Mouse (Mus musculus) embryo, embryonic 10.5 days (tissue): ENCODE measurements around the gene Lcn2.

Experiments
- DNase-seq: peaks from one replicate; pipeline ENCODE4 v3.0.0-alpha.2; 2015; ENCODE audit warnings: low spot score

Gene Lcn2

DNA sequence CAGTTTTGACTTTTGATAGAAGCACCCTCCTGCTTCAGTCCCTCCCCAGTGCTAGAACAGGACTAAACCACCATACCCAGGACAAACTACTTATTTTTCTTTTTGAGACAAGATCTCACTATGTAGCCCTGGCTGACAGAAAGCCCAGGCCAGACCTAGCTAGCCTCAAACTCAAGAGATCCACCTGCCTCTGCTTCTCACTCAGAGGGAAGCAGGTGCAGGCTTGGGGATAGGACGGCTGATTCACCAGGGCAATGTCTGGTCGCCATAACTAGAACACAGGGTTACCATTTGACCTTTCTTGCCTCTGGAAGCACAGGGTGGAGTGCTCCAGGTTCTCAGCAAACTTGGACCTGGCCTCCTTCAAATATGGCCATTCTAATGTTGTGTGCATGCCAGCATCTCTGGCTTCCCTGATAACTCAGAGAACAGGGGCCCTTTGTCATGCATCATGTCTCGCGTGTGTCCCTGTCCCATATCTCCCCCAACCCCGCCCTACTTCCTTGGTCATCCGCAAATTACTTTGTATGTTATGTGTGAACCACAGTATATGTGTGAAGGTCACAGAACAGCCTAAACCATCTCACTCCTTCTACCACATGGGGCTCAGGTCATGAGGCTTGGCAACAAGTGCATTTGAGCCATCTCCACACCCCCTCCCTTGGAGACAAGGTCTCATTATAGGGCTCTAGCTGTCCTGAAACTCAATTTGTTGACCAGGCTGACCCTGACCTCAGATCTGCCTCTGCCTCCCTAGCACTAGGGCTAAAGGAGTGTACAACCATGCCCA is 24.9 kb upstream of the Lcn2 start:
- no peak for DNase-seq

DNA sequence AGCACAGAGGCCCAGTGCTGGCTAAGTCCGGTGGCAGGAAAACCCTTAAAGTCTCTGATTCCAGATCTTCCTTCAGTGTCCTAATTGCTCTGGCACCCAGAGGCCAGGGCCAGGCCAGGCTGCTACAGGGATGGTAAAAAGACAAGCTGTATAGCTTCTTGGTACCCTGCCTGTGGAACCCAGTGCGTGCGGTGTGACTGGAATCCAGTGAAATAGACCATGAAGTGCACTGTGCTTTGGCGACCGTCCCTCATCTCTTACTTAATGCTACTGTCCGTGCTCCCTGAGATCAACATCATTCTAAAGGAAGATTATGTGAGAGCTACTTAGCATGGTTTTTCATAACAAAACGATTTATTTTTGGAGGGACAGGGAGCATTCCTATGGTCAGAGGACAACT is 23.4 kb upstream of the Lcn2 start:
- no peak for DNase-seq

DNA sequence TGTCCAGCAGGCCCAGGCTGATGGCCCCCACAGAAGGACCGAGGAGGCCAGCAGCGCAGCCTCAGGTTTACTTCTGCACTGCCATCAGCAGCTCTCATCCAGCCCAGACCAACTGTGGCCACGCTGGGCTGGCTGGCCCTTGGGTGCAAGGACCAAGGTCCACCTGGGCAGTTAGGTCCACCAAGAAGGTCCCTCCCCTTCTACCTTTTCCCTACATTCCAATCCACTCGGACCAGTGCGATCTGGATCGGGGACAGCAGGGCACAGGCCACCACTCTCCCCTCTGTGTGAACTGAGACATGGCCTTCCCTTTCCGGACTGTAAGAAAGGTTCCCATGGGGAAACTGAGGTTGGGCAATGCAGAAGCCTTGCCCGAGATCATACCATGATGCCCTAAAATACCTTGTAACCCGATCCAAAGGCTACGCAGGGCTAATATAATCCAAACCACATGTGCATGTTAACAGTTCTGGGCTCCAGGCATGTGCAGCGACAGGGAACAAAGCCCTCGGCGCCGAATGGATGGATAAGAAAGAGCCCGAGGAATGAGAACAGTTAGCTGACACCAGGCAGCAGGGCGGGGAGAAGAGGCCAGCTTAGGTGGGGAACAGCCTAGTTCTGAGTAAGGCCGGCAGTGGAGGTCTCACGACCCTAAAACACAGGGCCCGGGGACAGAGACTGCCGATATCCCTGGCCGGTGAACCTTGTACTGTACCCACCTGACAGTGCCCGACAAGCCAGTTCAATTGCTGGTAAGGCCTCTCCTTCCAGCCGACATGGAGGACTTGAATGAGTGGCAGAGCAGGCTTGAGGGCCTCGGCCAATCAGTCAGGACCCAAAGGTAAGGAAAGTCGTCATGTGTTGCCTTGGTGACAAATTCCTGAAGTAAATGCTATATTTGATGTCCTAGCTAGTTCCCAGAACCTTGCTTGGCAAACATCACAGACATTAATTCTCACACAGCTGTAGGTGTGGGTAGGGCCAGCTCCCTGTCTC is 20.7 kb upstream of the Lcn2 start:
- DNase-seq = peak; percentile 71

DNA sequence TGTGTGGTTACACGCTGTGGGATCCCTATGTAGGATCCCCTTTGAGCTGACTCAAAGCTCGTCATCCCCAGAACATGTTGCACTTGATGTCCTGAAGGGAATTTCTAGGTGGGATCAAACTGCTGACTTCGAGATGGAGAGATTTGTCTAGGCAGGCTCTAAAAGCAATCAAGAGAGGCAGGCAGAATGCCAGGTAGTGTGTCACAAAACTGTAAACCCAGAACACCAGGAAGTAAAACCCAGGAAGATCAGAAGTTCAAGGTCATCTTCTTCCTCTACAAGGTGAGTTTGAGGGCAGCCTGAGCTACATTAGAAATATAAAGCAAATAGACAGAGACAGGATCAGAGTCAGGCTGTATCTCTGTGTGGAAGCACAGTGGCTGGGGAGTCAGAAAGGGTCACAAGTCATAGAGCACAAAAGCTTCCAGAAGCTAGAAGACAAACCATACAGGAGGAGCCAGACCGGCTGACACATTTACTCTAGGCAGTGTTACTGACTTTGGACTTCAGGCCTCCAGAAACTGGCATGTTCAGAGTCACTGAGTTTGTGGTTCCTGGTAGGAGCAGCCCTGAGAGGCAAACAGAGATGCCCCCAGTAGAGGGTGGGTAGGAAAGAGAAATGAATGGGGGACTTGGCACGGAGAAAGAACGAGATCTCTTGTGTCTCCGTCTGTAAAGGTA is 19.2 kb upstream of the Lcn2 start:
- DNase-seq = no peak

DNA sequence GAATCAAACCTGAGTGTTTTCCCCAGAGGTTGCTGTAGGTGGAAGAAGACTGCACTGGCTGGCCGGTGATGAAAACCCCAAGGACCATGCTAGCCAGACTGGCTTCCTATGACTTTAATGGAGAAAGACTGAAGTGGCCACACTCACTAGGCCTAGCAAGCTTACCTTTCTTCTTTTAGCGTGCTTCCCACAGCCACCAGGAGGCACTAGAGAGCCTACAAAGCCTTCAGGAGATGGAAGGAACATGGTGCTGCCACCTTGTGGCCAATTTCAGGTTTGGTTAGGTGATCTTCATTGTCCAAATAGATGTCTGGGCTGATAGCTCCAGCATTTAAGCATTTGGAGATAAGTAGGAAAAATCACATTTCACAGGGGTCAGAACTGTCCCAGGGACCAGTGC is 16.6 kb upstream of the Lcn2 start:
- DNase-seq = peak; percentile 100

DNA sequence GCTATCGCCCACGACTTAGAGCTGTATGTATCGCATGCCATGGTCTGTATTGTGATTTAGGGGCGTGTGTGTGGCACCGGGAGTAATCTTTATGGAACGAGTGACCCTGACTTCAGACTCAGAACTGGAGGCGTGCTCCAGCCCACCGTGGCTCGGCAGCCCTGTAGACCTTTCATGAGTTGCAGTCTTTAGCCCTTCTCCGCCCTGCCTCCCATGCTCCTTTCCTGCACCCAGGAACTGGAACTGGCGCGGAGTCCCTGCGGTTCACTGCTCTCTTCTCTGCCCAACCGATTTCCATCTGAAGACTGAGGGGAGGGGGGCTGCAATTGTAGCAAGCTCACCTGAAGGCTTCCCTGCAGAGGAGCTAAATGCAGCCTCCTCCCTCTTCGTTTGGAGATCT is 8.6 kb upstream of the Lcn2 start:
- no peak for DNase-seq

DNA sequence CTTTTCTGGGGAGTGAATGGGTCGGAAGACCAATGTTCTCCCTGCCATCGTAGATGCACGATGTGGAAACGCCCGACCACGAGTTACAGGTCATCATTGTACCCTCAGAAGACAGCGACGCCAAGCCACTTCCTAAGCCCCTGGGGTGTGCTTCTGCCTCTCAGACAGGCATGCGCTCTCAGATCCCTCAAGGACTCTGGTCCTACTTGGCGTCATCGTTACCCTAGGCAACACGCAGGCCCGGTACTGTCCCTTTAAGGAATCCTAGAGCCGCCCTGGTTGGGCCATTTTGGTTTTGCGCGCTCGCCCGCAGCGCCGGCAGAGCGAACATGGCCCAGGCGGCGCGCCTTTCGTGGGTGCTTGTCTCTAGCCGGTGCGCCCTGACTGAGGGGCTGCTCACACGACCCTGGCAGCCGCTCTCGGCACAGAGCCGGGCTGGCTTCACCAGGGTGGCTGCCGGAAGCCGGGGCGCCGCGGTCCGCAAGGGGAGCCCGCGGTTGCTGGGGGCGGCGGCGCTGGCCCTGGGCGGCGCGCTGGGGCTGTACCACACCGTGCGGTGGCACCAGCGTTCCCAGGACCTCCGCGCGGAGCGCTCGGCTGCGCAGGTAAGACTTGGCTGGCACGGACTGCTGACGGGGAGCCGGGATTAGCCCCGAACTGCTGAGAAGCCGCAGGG is 8.0 kb upstream of the Lcn2 start:
- peak; percentile 95 for DNase-seq

DNA sequence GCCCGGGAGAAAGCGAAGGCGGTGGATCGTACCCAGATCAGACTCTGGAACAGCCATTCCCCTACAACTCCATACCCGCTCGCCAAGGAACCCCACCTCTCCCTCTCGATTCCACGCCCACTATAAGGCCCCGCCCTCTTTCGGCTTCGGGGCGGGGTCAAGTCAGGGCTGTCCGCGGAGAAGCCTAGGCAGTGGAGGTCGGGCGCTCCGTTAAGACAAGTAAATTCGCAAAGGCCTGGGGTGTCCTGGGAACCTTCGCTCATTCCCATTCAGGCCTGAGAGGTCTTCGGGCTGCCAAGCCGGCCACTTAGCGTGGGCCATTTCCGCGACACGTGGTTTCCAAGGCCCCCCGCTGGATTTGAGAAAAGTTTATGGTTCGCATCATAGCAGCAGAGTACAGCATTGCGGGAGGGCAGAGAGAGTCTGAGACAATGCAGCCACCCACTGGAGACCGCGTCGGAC is 7.5 kb upstream of the Lcn2 start, which contains the start of gene Ptges2:
Gene Ptges2 (plus strand): TSS at position 413 of the 462 bp plus-strand sequence.
- DNase-seq = peak; percentile 95

DNA sequence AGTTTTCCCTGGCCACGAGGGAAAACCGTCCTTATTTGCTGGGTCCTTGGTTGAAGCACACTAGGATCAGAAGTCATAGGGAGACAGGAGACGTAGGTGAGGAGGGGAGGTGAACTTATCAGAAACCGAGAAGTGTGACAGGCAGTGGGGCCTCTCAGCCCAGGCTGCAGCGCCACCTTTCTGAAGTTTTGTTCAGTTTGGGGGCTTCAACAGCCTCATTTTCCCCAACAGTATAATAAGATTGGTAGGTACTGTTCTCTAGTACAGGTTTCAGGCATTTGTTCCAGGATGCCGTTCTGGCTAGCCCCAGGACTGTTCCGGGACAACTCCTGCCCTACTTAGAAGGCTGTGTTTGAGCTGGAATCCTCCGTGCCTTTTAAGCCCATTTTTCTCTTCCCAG is 6.9 kb upstream of the Lcn2 start:
- DNase-seq = peak; percentile 62

DNA sequence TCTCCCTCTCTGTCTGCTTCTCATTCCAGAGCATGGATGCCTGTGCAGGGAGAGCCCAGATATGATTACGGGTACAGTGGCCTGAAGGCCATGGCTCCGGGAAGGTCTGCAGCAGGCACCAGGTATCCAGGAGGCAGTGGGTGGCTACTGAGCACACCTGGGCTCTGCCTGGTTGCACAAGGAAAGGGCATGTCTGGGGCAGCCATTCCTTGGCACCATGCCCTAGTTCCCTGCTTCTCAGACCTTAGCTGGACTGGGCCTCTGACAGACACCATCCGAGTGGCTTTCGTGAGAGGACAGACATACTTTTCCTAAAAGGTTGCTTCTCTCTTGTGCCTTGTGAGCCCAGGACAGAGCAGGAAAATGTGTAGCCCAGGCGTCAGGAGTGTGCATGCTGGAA is 4.0 kb upstream of the Lcn2 start:
- no peak for DNase-seq

DNA sequence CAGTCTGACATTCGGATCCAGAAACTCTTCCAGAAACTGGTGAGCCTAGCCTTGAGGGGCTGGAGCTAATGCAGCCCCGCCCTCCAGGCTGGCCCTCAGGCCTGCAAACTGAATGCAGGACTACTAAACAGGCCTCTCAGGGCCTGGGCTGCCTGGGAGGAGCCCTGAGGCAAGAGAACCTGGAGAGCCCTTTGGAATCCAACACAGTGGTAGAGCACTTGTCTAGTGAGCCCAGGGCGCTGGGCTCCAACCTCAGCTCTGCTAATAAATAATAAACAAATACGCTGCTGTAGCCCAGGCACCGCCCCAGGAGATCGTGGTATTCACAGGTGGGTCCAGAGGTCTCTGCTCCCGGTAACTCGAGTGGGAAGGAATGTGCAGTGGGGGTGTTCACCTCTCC is 2.8 kb upstream of the Lcn2 start:
- no peak for DNase-seq

DNA sequence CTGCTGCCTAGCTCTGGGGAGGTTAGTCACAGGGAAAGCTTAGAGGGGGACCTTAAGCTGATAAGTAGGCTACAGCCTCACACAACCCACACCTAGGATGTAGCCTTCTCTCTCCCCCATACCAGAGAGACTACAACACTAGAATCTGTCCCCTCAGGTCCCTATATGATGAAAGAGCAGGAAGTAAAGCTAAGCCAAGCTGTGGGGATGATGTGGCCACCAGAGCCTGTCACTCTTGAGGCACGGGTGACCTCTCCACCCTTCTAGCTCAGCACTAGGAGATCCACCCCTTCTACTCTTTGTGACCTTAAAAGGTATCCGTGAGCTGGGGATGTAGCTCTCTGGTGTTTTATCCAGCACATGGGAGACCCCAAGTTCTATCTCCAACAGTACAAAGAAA is 1.1 kb upstream of the Lcn2 start:
- DNase-seq = no peak

DNA sequence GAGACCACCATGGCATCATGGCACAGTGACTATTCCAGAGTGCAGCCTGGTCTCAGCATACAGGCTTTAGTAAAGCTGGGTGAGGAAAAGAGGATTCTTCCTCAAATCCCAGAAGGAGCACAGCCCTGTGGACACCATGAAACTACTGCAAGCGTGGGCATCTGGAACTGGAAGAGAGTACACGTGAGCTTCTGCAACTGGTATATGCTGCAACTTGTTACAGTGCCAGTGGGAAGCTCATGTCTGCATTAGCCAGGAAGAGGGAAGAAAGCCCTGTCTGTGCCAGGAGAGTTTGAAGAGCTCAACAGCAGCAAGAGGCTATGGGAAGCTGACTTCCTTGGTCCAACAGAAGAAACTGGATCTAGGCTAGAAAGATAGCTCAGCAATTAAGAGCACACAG is 5.4 kb downstream of the Lcn2 start:
- no peak for DNase-seq

DNA sequence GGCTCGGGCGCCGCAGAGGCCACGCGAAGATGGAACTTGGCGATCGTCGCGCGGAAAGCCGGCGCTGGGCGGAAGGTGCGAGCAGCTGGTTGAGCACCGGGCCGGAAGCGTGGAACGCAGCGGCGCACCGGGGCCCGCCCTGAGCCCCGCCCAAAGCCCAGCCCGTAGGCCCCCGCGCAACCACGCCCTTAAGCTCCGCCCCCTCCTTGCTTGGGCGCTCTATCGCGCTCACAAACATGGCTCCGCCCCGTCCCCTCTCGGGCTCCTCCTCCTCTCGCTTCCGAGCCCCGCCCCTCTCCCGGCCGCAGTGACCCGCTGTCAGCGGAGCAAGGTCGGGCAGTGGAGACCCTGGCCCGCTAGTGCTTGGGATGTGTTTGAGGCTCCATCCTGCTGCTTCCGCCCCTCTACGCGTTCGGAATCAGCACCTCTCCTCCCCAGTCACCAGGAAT is 6.3 kb downstream of the Lcn2 start, which contains the start of gene 1110008P14Rik:
Gene 1110008P14Rik (minus strand): TSS at position 164 of the 449 bp plus-strand sequence.
- DNase-seq = peak; percentile 98

DNA sequence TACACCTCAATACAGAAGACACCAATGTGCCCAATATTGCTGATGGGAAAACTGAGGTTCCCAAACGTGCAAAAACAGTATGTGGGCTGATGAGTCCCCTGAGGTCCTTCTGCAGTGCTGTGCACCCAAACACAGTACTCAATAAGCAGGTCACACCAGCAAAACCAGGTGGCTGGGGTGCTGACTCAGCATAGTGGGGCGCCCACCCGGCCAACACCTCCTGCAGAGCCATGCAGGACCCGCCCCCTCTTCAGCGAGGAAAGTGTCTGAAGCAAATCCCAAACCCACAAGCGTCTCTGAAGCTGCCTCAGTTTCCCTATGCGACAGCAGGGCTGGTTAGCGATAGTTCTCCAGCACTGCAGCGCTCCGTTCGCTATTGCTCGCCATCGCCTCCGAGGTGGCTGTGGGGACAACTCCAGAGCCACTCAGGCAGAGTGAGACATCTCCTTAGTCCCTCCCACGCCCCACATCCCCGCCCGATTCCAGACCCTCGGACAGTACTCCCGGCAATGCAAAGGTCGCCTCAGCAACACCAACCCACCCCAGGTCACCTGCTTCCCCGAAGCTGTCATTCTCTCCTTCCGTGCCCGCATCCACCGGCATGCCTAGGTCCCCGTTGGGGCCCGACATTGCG is 6.8 kb downstream of the Lcn2 start:
- peak; percentile 51 for DNase-seq

DNA sequence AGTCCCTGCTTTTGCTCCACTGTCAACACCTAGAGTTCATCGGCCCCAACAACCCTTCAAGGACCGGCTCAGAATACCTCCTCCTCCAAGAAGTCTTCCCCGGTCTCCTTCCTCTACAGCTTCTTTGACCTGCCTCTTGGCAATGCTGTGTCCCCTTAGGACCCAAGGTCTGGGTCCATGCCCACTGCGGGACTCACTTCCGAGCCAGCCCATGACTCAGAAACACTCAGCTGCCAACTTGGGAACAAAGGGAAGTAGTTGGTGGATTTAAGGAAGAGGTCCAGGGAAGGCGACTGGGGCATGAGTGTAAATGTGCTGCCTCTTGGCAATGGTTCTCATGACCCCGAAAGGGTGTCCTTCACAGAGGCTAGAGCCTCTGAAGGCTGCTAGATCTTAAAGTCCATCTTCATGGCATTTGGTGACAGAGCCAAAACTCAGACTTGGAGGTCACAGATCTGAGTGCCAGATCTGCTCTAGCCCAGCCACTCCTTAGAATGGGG is 8.0 kb downstream of the Lcn2 start:
- DNase-seq = no peak

DNA sequence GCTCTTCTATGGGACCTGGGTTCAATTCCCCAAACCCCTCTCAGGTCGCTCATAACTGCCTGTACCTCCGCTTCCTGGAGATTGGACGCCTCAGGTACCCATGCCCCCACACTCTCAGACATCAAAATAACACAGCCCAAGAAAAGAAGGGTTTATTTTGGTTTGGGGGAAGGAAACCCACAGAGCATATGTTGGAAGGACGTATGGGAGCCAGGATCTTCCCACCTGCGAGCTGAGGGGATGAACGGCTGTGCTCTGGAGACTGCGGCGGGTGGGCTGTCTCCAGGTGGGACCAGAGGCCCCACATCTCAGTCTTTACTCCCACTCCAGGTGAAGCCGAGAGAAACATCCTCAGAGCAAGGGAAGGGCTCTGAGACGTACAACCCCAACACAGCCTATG is 11.1 kb downstream of the Lcn2 start:
- DNase-seq = no peak

DNA sequence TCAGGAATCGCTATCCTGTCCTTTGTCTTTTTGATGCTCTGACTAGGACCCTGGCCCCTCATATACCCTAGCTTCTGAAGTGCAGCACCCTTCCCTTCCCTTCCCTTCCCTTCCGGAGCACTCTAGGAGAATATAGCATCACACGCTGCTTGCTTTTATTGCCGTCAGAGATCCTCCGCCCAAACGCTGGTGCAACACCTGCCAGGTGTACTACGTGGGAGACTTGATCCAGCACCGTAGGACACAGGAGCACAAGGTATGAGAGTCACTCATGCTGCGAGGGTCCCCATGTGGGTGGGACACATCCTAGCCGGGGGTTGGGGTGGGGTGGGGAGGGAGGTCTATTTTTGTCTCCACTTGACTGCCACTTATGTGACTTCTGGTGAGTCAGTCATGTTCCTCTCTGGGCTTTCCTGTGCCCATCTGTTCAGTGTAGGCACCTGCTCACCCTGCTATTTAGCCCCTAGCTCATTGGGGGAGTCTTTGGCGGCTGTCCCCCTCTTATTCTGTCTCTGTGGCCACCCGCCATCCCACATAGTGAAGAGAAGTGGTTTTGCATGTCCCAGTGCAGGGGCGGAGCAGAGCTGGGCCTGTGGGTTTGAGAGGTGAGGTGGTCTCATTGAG is 12.6 kb downstream of the Lcn2 start:
- no peak for DNase-seq

DNA sequence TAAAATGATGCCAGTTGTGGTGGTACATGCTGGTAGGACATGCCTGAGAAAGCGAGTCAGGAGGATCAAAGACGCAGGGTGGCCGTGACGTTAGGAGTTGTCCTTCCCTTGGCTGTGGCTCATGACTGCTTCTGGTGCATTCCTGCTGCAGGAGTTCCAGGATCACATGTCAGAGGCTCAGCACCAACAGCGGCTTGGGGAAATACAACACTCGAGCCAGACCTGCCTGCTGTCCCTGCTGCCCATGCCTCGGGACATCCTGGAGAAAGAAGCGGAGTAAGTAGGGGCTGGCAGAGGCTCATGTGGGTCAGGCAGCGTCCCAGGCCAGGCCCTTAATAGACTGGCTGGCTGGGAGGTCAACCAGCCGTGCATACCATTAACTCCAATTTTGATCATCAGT is 13.9 kb downstream of the Lcn2 start:
- DNase-seq = no peak

DNA sequence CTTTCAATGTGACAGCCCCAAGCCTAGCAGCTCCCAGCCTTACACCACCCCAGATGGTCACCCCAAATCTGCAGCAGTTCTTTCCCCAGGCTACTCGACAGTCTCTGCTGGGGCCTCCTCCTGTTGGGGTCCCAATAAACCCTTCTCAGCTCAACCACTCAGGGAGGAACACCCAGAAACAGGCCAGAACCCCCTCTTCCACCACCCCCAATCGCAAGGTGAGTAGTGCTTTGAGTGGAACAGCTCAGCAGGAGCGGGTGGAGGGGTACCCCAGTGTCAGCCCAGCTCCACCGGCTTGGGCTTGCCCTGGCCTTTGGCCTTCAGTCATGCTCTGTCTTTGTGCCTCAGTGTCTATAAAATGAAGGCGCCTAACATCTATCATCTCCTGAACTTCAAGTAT is 20.7 kb downstream of the Lcn2 start:
- DNase-seq = no peak
